Mouse (Mus musculus): ENCODE measurements around the gene E330021D16Rik. TPM values are rescaled to one million over a fixed set of nuclear protein-coding genes. Genes with fewer than 3 reads are reported as not detected.
A peak's percentile ranks its signal among the peaks of the same experiment; 100 is the strongest.

The E330021D16Rik gene
- total RNA-seq, 2 experiments from 2014 or later: not detected

- peak; percentile 58 to 76 for DNase-seq
- intact Hi-C loops (cut with DNase I): loop anchor here (1.0 to 5.0 kb wide), 6 partner anchors 43 to 320 kb away; no protein-coding TSS in a partner anchor
Observed at GRCm38 (mm10) chr6:136422084-136422853, 6.9 kb upstream of the E330021D16Rik start.

- DNase-seq: no peak
- intact Hi-C loops (cut with DNase I): loop anchor here (5.0 kb wide), 2 partner anchors 201 to 321 kb away; no protein-coding TSS in a partner anchor
Observed at GRCm38 (mm10) chr6:136421059-136421458, 5.7 kb upstream of the E330021D16Rik start.

- intact Hi-C loops (cut with DNase I): no loop called here
- no peak for DNase-seq
Observed at GRCm38 (mm10) chr6:136418889-136419835, 3.8 kb upstream of the E330021D16Rik start.

GRCm38 (mm10) chr6:136418333-136418848, 3.0 kb upstream of the E330021D16Rik start:
- DNase-seq: no peak
- intact Hi-C loops (cut with DNase I): no loop called here

- no peak for DNase-seq
- intact Hi-C loops (cut with DNase I): no loop called here
Observed at GRCm38 (mm10) chr6:136417864-136418263, 2.5 kb upstream of the E330021D16Rik start.

- intact Hi-C loops (cut with DNase I): no loop called here
- DNase-seq: no peak
Observed at GRCm38 (mm10) chr6:136413856-136414362, 1.5 kb downstream of the E330021D16Rik start.

- DNase-seq: no peak
- intact Hi-C loops (cut with DNase I): loop anchor here (10.0 kb wide), 1 partner anchor 83 kb away; the partner anchor contains the start of gene Gm8994
Observed at GRCm38 (mm10) chr6:136407608-136408192, 7.7 kb downstream of the E330021D16Rik start.

DNA sequence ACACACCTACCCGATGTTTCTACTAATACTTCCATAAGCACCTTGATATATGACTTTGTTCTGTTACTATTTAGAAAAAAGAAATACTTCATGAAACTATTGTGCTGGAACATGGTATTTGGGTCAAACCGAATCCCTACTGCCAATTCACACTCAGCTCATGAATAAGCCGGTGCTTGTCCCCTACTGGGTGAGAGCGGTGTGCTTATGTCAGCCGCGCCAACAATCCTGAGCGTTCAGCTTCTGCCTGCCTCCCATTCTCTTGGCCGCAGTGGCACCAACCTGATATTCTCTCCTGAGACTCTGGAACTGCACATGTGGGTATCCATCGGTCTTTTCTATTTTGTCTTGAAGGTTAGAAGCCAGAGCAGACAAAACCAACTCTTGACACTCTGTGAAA, 18.5 kb downstream of the E330021D16Rik start:
- no peak for DNase-seq

DNA sequence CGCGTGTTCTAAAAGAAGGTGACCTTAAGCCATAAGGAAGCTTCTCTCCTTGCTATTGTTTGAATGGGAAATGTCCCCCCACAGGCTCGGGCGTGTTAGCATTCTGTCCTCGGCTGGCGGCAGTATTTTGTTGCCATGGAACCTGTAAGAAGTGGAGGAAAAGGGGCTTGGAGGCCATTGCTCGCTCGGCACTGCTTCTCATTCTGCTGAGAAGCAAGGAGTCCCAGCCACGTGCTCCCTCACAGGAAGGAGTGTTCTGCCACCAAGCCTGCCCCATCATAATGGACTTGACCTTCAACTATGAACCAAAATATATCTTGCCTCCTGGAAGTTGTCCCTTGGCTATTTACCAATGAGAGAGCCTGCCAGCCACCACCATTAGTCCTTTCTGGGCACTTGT, 25.1 kb downstream of the E330021D16Rik start:
- DNase-seq: peak in 1 of 2 experiments; percentile 2
- intact Hi-C loops (cut with DNase I): no loop called here

More for the DNA sequence above, 18.5 kb downstream of the E330021D16Rik start:
- intact Hi-C loops (cut with DNase I): no loop called here

GRCm38 (mm10) chr6:136385287-136385686, 30.1 kb downstream of the E330021D16Rik start:
- DNase-seq: no peak
- intact Hi-C loops (cut with DNase I): no loop called here

- no peak for DNase-seq
- intact Hi-C loops (cut with DNase I): no loop called here
Observed at GRCm38 (mm10) chr6:136383218-136383617, 32.2 kb downstream of the E330021D16Rik start.

- DNase-seq: no peak
- intact Hi-C loops (cut with DNase I): no loop called here
Observed at GRCm38 (mm10) chr6:136376097-136376496, 39.3 kb downstream of the E330021D16Rik start.

DNA sequence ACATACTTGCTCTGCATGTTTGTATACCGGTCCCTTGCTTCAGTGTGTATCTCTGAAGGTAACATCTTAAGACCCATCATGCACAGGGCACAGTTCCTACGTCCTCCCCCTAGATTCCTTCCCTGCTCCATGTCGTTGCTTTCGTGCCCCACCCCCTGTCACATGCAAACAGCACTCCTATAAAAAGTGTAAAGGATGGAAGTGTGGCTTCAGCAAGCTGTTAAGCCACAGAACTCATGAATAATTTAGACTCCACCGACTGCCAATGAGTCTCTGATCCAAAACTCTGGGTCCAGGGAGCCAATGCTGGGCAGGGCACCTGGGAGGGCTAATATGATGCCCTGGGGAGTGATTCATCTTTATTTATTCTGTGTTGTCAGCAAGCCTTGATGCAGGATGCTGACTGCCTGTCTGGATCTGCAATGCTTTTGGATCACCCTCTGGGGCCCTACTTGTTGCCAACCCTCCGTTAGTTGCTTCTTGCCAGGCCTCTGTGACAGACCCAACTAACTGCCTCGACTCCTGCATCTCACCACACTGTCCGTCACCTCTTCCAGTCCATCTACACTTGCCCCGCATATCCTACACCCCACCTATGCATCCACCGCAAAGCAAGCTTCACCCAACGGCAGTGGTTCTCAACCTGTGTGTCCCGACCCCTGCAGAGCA, 50.8 kb downstream of the E330021D16Rik start:
- no peak for DNase-seq
- intact Hi-C loops (cut with DNase I): no loop called here

- intact Hi-C loops (cut with DNase I): no loop called here
- DNase-seq: no peak
Observed at GRCm38 (mm10) chr6:136364008-136364407, 51.4 kb downstream of the E330021D16Rik start.

DNA sequence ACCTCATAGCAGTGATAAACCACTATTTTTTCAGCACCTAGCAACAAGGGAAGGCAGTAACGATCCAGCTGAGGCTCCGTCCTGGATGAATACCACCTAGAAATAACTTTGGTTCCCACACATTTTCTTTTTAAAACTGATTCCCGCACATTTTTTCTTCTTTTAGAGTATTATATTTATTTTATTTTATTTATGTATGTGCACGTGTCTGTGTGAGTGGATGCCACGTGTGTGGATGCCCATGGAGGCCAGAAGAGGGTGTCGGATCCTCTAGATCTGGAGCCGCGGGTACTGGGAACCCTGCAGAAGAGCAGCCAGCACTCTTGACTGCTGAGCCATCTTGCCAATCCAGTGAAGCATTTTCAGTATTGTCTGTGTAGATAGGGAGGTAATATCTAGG, 52.1 kb downstream of the E330021D16Rik start:
- intact Hi-C loops (cut with DNase I): no loop called here
- no peak for DNase-seq

GRCm38 (mm10) chr6:136358471-136358870, 56.9 kb downstream of the E330021D16Rik start:
- no peak for DNase-seq

GRCm38 (mm10) chr6:136353399-136354184, 61.8 kb downstream of the E330021D16Rik start:
- intact Hi-C loops (cut with DNase I): loop anchor here (1.0 to 10.0 kb wide), 3 partner anchors 446 to 909 kb away; no protein-coding TSS in a partner anchor
- peak; percentile 65 to 80 for DNase-seq

More at GRCm38 (mm10) chr6:136358471-136358870, 56.9 kb downstream of the E330021D16Rik start:
- intact Hi-C loops (cut with DNase I): loop anchor here (10.0 kb wide), 1 partner anchor 534 kb away; no protein-coding TSS in a partner anchor
